Mouse (Mus musculus): Measurements from ENCODE around the gene Slc35a5.

DNA sequence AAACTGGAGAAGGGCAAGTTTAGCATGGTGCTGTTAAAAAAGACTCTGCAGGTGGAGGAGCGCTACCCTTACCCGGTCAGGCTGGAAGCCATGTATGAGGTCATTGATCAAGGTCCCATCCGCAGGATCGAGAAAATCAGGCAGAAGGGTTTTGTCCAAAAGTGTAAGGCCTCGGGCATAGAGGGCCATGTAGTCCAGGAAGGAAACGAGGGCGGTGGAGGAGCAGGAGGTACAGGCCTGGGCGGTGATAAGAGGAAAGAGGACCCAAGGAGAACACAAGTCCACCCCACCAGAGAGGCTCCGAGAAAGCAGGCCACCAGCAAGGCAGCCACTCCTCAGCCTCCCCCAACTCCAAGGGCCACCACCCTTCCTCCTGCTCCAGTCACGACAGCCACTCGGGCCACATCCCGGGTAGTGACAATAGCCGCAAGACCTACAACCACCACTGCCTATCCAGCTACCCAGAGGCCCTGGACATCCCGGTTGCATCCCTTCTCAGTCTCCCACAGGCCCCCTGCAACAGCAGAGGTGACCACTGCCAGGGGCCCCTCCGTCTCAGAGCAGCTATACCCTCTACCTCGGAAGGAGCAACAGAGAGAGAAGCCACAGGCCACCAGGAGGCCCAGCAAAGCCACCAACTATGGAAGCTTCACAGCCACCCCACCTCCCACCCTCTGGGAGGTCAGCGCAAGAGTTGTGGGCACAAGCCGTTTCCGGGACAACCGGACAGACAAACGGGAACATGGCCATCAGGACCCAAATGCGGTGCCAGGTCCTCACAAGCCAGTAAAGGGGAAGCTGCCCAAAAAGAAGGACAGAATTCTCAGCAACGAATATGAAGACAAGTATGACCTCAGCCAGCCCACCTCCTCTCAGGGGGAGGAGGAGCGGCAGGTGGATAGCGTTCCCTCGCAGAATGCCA lies 62.7 kb downstream of the Slc35a5 start:
- TF ChIP-seq CTCF (IDR thresholded peaks at IDR 0.05; ENCODE audit: borderline replicate concordance, insufficient read depth, low read depth, low read length) (no peak), POLR2A (IDR thresholded peaks at IDR 0.05; ENCODE audit: borderline replicate concordance, insufficient read depth, low read length) (no peak)
